10 mouse cellular contexts compared by ENCODE assay signal in genomic region chr6:71950592-71950991, GRCm38 (mm10). TPM values are rescaled to one million over a fixed set of nuclear protein-coding genes. Genes with fewer than 3 reads are reported as not detected.
A peak's percentile ranks its signal among the peaks of the same experiment; 100 is the strongest.
DNase-seq lines count a peak whose midpoint lies in the region; ATAC-seq and TF ChIP-seq lines count a peak whose summit lies in the region.
"Had no signal": no experiment of that assay in that cellular context is flagged by ENCODE, and none has a peak within 500 bp of the region (broad histone marks: within the 10 kb centered on the region; RNA-seq: fewer than 3 reads in every experiment).

No protein-coding gene starts in this region.

- no peak overlapping the region for H3K4me2 ChIP-seq in hindbrain, postnatal 0 days (ENCODE audit: low read depth, low read length)
- H3K4me2 ChIP-seq in hindbrain, embryonic 14.5 days (replicated peaks) = no peak overlapping the region
- no peak overlapping the region for H3K4me2 ChIP-seq in lung, postnatal 0 days (replicated peaks; ENCODE audit: low read depth, low read length)
- H3K4me2 ChIP-seq: midbrain, embryonic 12.5 days had no signal

- 79% methylated on average over 3 of the region's 3 CpGs for WGBS in hindbrain, postnatal 0 days
- 90% methylated on average over 3 of the region's 3 CpGs for WGBS in hindbrain, embryonic 14.5 days
- WGBS in lung, postnatal 0 days = 60% methylated on average over 3 of the region's 3 CpGs

- H3K36me3 ChIP-seq in hindbrain, postnatal 0 days (ENCODE audit: insufficient read depth, low read length) = peaks cover 18% of the 10 kb centered on the region
- H3K36me3 ChIP-seq in hindbrain, embryonic 14.5 days (replicated peaks; ENCODE audit: control insufficient read depth, insufficient read depth) = peaks cover 75% of the 10 kb centered on the region
- no peaks in the 10 kb centered on the region; the same call in 1 of the 2 replicates for H3K36me3 ChIP-seq in lung, postnatal 0 days (ENCODE audit: insufficient read depth, low read length)

- TF ChIP-seq EP300 in lung, postnatal 0 days (IDR thresholded peaks at IDR 0.05) = 0 out of 2 replicates have a peak, but pooled peaks have one; percentile 15

- H3K27me3 ChIP-seq in hindbrain, postnatal 0 days (ENCODE audit: insufficient read depth, low read length) = no peaks in the 10 kb centered on the region
- no peaks in the 10 kb centered on the region for H3K27me3 ChIP-seq in hindbrain, embryonic 14.5 days (ENCODE audit: control insufficient read depth, insufficient read depth, low read length)
- H3K27me3 ChIP-seq in Patski = no peaks in the 10 kb centered on the region
- no peaks in the 10 kb centered on the region for H3K27me3 ChIP-seq in lung, postnatal 0 days (replicated peaks; ENCODE audit: insufficient read depth, low read length)
- H3K27me3 ChIP-seq: midbrain, embryonic 12.5 days had no signal

- no peak overlapping the region for H3K9ac ChIP-seq in hindbrain, postnatal 0 days (replicated peaks; ENCODE audit: low read length)
- no peak overlapping the region for H3K9ac ChIP-seq in hindbrain, embryonic 14.5 days
- H3K9ac ChIP-seq in lung, postnatal 0 days (replicated peaks; ENCODE audit: low read depth) = no peak overlapping the region
- H3K9ac ChIP-seq: midbrain, embryonic 12.5 days had no signal

- H3K9me3 ChIP-seq in hindbrain, postnatal 0 days (ENCODE audit: low read length) = no peaks in the 10 kb centered on the region
- H3K9me3 ChIP-seq in hindbrain, embryonic 14.5 days (ENCODE audit: control insufficient read depth, low read length) = no peaks in the 10 kb centered on the region
- no peaks in the 10 kb centered on the region for H3K9me3 ChIP-seq in lung, postnatal 0 days (ENCODE audit: low read length)
- H3K9me3 ChIP-seq: G1E; midbrain, embryonic 12.5 days had no signal

- DNase-seq in hindbrain, postnatal 0 days (ENCODE audit: low spot score) = peak; percentile 58
- DNase-seq in hindbrain, embryonic 14.5 days (ENCODE audit: low spot score) = no peak
- DNase-seq in Patski (ENCODE audit: low read depth, low spot score) = peak; percentile 9
- peak; percentile 71 for DNase-seq in lung, postnatal 0 days (ENCODE audit: low spot score)
- no peak for DNase-seq in frontal cortex, postnatal 14 days (ENCODE audit: low spot score in 2 of 2)
- no peak for DNase-seq in left cerebral cortex, postnatal 36 days (ENCODE audit: low spot score in 2 of 2)
- DNase-seq in embryo, embryonic 10.5 days (ENCODE audit: low spot score) = no peak

- no peak for ATAC-seq in hindbrain, postnatal 0 days
- no peak for ATAC-seq in hindbrain, embryonic 14.5 days (ENCODE audit: low FRiP score)
- no peak for ATAC-seq in Patski
- ATAC-seq in common myeloid progenitor, adult 5-6 weeks (replicated peaks; ENCODE audit: low read depth, poor library complexity, severe bottlenecking) = peak; percentile 72
- ATAC-seq in lung, postnatal 0 days = peak; percentile 56; the same call in 1 of the 2 replicates

- intact Hi-C loops in left cerebral cortex, postnatal 36 days (cut with DNase I) = no loop called here

- no peaks in the 10 kb centered on the region for H3K4me1 ChIP-seq in hindbrain, postnatal 0 days (ENCODE audit: insufficient read depth, low read length)
- no peaks in the 10 kb centered on the region for H3K4me1 ChIP-seq in hindbrain, embryonic 14.5 days (replicated peaks; ENCODE audit: control insufficient read depth, insufficient read depth, low read length)
- H3K4me1 ChIP-seq in lung, postnatal 0 days (ENCODE audit: insufficient read depth, low read depth, low read length) = no peaks in the 10 kb centered on the region
- H3K4me1 ChIP-seq: midbrain, embryonic 12.5 days had no signal

- H3K27ac ChIP-seq in hindbrain, postnatal 0 days = no peak overlapping the region
- no peak overlapping the region for H3K27ac ChIP-seq in hindbrain, embryonic 14.5 days
- no peak overlapping the region for H3K27ac ChIP-seq in lung, postnatal 0 days (ENCODE audit: low read length)
- H3K27ac ChIP-seq: midbrain, embryonic 12.5 days had no signal

- in situ Hi-C loops in Patski (cut with MboI; ENCODE audit: low pct_unique_long_range_greater_than_20kb) = no loop called here

- POLR2A ChIA-PET in Patski (lab: Charles Lee) = no interaction called here

- no peak for TF ChIP-seq CTCF in hindbrain, postnatal 0 days (IDR thresholded peaks at IDR 0.05; ENCODE audit: low read depth)
- TF ChIP-seq CTCF in Patski (IDR thresholded peaks at IDR 0.05) = no peak
- TF ChIP-seq CTCF in lung, postnatal 0 days (IDR thresholded peaks at IDR 0.05) = no peak

- CTCF ChIA-PET in Patski (lab: Charles Lee) = interaction anchor here (1.6 to 2.2 kb wide), 2 partner anchors 12 to 13 kb away, joined by 4 to 7 read pairs; no protein-coding TSS in a partner anchor

- no peak overlapping the region for H3K4me3 ChIP-seq in hindbrain, postnatal 0 days (ENCODE audit: low read length)
- H3K4me3 ChIP-seq in hindbrain, embryonic 14.5 days (replicated peaks; ENCODE audit: low read length) = no peak overlapping the region
- no peak overlapping the region for H3K4me3 ChIP-seq in lung, postnatal 0 days (ENCODE audit: low read depth, low read length)
- H3K4me3 ChIP-seq: midbrain, embryonic 12.5 days had no signal

RNA-seq across cellular contexts. Expression of gene Polr1a, which starts 41.7 kb away (rescaled TPM):
- 22.3 and 45.4 TPM in 2 replicates for total RNA-seq in hindbrain, postnatal 0 days (2014; rRNA removed)
- polyA plus RNA-seq in hindbrain, postnatal 0 days (2015; fragmentation: Nextera tagmentation; extraction: Ambion mirVana) = 13.1 and 15.0 TPM in 2 replicates
- 18.1 and 20.4 TPM in 2 replicates for polyA plus RNA-seq in hindbrain, embryonic 14.5 days (2014; fragmentation: Nextera tagmentation; extraction: Ambion mirVana)
- polyA plus RNA-seq in Patski (2021) = 39.6 TPM
- total RNA-seq in common myeloid progenitor, adult 5-6 weeks (2017) = 73.8 and 101 TPM in 2 replicates
- polyA plus RNA-seq in lung, postnatal 0 days (2015; fragmentation: Nextera tagmentation; extraction: Ambion mirVana) = 6.1 and 7.6 TPM in 2 replicates
- total RNA-seq in left cerebral cortex, postnatal 36 days (2021) = 10 to 100 TPM; 27.0 to 33.3 TPM

RNA-seq across cellular contexts. Expression of gene Ptcd3, which starts 42.0 kb away (rescaled TPM):
- 34.3 and 38.1 TPM in 2 replicates for total RNA-seq in hindbrain, postnatal 0 days (2014; rRNA removed)
- 58.0 and 61.5 TPM in 2 replicates for polyA plus RNA-seq in hindbrain, postnatal 0 days (2015; fragmentation: Nextera tagmentation; extraction: Ambion mirVana)
- polyA plus RNA-seq in hindbrain, embryonic 14.5 days (2014; fragmentation: Nextera tagmentation; extraction: Ambion mirVana) = 91.1 and 92.0 TPM in 2 replicates
- polyA plus RNA-seq in Patski (2021) = 72.8 TPM
- total RNA-seq in common myeloid progenitor, adult 5-6 weeks (2017) = 159 and 193 TPM in 2 replicates
- polyA plus RNA-seq in lung, postnatal 0 days (2015; fragmentation: Nextera tagmentation; extraction: Ambion mirVana) = 25.0 and 27.8 TPM in 2 replicates
- 10 to 100 TPM; 62.2 to 76.6 TPM for total RNA-seq in left cerebral cortex, postnatal 36 days (2021)

Comparison
In these comparisons a context has a peak if more than half of its experiments do, and no peak if none do; other contexts are left out.
1. DNase-seq: peak in hindbrain, postnatal 0 days (single experiment), Patski (single experiment) and lung, postnatal 0 days (single experiment); none in hindbrain, embryonic 14.5 days (single experiment), frontal cortex, postnatal 14 days (0 of 2), left cerebral cortex, postnatal 36 days (0 of 2) and embryo, embryonic 10.5 days (single experiment).
2. ATAC-seq: peak in common myeloid progenitor, adult 5-6 weeks (single experiment) and lung, postnatal 0 days (single experiment); none in hindbrain, postnatal 0 days (single experiment), hindbrain, embryonic 14.5 days (single experiment) and Patski (single experiment).